Mouse (Mus musculus) kidney, adult 18-20 months (tissue): ENCODE data around the gene Ppp1r12a.

Experiments
- DNase-seq: peaks from one replicate; pipeline ENCODE4 v3.0.0; 2021

Gene Ppp1r12a

DNA sequence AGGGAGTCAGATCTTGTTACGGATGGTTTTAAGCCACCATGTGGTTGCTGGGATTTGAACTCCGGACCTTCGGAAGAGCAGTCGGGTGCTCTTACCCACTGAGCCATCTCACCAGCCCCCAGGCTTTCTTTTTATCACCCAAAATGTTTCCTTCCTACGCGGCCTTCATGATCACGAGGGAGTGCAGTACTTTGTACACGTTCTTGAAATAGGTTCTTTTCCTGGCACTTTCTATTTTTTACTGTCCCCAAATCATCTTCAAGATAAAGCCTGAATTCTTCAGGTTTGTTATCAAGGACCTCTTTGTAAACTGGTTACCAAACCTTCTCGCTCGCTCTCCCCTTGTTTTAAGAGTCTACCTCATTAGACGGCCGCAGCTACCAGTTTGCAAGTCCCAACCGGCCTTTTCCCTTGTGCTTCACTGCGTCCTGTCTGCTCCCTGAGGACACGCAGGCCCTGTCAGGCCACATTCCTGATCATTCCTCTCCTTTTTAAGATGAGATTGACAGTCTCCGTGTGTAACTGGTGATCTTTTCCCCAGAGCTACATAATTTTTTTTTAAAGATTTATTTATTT is 131.7 kb downstream of the Ppp1r12a start:
- no peak for DNase-seq

DNA sequence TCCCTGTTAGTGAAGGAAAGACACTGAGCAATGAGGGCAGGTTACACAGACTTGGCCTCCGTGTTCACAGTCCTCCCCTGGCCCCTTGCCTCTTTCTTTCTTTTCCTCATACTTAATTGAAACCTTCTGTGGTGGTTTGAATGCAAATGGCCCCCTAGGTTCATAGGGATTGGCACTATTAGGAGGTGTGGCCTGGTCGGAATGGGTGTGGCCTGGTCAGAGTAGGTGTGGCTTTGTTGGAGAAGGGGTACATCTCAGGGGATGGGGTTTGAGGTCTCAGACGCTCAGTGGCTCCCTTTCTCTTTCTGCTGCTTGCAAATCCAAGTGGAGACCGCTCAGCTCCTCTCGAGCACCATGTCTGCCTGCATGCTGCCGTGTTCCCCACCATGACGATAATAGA is 132.8 kb downstream of the Ppp1r12a start:
- DNase-seq = no peak

DNA sequence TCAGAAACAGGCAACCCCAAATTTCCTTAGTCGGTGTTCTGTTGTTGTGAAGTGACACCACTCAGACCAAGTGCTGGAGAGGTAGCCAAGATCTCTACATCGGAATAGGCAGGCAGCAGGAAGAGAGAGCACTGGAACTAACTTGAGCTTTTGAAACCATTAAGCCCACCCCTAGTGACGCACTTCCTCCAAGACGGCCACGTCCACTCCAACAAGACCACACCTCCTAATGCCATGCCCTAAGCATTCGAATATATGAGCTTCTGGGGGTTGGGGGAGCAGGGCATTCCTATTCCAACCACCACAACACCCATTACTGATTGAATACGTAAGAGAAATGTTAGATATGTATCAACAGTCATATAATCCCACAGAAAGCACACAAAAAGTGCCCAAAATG is 134.5 kb downstream of the Ppp1r12a start:
- DNase-seq = no peak

DNA sequence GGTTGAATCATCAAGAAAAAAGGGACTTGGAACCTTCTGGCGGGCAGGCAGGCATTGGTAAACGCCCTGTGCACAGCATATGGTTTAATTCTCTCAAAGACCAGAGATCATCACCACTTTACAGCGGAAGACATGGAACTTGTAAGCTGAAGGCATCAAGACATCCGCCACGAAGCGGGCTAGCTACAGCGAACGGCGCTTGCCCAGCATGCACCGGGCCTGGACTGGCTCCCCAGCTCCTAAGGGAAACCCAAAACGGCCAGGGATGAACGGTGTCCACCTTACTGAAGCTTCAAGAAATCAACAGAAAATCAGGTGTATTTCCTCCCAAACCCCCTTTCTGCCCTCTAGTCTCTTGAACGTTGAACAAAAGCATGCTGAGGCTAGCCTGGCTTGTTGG is 136.3 kb downstream of the Ppp1r12a start:
- DNase-seq = no peak

DNA sequence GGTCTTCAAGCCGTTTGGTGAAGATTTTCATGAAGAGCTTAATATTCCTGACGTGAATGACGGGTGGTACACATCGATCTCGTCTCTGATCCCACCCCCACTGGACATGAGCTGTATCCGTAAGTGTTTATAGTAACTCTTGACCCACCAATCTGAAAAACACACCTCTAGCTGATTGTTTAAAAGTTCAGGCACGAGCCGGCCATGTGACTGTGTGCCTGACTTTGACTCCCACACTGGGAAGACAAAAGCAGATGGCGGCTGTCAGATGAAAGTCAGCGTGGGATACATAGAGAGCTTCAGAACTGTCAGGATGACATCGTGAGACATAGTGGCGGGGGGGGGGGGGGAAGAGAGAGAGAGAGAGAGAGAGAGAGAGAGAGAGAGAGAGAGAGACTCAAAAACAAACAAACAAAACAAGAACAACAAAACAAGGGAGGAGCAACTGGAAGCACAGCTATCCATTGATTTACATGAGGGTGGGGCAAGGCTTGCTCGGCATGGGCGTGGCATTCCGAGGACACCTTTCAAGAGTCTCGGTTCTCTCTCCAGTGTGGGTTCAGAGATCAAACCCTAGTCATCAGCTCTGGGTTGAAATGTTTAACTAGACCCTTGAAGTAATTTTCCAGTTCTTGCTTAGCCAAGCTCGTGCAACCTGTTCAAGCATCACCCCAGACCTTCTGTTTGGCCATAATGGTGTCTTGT is 137.0 kb downstream of the Ppp1r12a start:
- no peak for DNase-seq

DNA sequence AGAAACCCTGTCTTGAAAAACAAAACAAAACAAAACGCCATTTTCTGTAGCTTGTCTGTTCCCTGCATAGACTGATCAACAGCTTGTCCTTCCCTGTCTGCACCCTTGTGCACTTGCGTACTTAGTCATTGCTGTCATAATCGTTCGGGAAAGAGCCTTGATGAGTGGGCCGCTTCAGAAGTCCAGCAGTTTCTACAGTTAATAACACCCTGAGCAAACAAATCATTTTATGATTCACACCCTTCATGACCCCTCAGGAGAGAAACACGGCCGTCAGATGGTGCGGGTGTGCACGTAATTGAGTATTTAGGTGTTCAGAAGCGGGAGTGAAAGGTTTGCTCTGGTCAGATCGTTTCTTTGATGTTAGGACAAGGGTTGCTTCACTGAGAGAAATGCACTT is 137.8 kb downstream of the Ppp1r12a start:
- no peak for DNase-seq

DNA sequence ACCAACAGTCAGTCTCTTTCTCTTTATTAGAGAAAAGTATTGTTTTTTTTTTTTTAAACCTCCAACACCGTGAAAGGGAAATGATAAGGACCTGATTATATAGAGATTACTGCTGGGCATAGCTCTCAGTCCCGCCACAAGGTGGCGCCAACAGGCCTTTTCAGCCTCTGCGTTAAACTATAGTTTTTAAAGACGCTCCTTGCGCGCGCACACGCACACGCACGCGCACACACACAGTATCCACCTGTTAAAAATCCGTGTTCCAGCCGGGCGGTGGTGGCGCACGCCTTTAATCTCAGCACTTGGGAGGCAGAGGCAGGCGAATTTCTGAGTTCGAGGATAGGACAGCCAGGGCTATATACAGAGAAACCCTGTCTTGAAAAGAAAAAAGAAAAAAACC is 138.8 kb downstream of the Ppp1r12a start:
- DNase-seq = peak; percentile 88

DNA sequence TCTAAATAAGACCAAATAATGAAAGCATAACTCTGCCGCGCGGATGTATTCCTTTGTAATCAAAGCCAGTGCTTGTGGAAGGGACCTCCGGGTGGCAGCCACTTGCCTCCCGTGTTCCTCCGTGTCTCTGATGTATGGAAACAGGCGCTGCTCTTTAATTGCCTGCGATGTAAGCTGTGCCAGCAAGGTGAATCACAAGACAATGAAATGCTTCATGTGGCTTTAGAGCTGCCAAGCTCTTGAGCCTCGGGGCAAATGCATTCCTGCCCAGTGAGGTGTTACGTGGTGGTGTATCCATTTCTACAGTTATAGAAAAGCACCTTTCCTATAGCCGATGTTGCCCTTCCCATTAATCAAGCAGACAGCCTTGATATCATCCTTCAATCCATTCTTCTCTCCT is 145.8 kb downstream of the Ppp1r12a start:
- DNase-seq = no peak

DNA sequence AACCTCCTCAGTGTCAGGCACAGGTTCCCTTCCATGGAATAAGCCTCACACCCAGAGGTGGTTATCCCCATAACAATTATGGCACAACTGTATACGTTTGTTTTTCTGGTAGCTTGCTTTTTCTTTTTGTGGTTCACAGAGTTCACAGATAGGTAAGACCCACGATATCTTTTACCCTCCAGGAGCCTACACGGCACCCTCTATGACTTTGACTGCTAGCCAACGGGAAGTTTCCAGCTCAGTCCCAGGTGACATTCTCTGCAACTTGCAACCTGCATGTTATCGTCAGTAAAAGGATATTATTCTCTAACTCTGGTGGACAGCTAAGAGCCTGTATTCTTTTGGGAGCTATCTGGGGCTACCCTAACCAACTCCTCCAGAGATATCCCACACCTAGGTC is 148.2 kb downstream of the Ppp1r12a start:
- no peak for DNase-seq

DNA sequence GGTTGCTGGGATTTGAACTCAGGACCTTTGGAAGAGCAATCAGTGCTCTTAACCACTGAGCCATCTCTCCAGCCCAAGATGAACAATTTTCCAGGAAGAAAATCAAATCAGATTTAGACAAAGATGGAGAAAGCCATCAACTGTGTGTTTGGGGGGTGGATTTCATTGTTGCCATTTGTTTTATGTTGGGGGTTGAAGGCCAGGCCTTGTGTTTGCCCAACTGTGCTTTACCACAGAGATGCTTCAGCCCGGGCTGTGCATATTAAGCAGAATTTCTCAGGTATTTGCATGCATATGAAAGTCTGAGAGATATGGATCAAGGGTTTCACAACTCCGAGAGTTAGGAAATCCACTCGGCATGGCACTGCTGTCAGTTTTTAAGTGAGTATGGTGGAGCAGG is 149.4 kb downstream of the Ppp1r12a start:
- DNase-seq = no peak

DNA sequence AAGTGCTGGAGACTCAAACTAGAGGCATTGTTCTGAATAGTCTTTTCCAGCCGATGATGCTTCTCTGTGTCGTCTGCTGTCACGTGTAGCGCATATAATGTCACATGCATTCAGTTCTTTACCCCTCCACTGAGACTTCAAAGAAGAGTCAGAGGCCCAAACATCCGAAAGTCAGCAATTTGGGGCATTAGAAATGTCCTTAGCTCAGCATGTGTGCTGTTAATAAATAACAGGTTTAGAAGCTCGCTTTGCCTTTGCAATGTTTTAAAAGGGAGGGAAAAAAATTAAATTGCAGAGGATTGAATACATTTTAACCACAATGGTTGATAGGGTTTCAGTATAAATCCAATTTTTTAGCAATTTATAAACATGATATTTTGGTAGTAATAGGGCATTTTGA is 151.9 kb downstream of the Ppp1r12a start:
- DNase-seq = no peak

DNA sequence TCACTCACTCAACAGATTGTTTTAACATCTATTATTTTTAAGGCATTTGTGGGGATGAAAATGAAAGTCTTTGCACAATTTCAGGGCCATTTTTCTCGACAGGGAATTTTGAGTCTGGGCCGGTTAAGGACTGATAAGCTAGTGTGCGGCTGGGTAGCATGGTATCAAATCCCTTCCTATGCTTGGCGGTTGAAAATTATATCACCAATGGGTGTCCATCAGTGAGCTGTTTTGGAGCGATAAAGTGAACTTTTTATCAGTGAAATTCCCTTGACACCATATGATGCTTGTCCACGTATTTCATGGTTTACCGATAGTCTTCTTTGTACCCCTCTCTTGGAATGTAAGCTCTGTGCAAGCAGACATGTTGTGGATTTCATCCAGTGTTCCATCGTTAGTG is 152.4 kb downstream of the Ppp1r12a start:
- DNase-seq = no peak

DNA sequence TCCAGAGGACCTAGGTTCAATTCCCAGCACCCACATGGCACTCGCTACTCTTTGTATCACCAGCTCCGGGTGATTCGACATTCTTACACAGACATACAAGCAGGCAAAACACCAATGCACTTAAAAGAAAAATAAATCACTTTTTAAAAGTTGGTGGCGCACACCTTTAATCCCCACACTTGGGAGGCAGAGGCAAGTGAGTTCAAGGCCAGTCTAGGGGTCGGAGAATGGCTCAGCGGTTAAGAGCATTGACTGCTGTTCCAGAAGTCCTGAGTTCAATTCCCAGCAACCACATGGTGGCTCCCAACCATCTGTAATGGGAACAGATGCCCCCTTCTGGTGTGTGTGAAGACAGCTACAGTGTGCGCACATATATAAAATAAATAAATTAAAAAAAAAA is 153.2 kb downstream of the Ppp1r12a start:
- no peak for DNase-seq

DNA sequence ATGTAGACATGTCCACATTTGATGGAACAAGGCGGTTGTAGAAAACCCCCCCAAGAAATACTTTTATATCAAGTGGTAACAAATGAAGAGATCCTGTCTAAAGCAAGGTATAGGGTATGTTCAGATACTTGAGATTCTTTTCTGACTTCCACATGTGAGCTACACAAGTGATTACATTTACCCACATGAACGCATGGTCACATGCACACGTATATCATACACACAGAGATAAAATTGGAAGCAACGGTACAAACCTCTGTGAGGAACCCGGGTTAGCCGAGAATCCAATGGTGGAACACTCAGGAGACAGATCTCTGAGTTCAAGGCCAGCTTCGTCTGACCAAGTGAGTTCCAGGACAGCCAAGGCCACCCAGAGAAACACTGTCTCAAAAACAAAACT is 166.4 kb downstream of the Ppp1r12a start:
- DNase-seq = no peak

DNA sequence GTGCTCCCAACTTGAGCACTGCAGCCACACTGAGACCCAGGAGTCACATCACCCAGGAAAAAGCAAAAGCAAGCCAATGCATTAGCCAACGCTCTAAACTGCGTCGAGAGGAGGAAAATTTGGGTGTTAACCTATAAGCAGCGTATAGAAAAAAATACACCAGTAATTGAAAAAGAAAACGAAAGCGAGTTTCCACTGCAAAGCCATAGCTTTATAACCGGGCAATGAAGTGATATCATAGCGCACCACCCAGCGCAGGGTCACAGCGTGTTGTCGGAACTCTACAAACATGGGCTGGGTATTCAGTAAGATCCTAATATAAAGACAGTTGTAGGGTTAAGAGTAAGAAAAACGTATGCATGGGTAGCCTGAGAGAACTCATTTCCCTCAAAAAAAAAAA is 167.0 kb downstream of the Ppp1r12a start:
- DNase-seq = no peak

DNA sequence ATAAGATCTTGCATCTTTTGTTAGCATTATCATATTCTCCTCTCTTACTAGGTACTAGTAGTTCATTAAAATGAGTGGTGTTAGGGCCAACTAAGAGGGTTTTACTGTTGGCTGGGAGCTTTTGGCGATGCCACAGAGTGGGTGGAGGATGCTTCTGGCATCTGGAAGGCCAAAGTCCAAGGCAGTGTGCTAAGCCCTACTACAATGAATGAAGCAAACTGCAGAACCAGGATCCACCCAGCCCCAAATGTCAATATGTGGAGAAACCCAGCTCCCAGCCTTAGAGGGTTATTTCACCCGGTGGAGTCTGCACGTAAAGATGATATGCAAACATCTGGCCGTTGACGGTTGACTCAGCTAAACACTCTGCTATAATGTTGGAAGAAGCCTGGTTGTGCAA is 167.8 kb downstream of the Ppp1r12a start:
- no peak for DNase-seq

DNA sequence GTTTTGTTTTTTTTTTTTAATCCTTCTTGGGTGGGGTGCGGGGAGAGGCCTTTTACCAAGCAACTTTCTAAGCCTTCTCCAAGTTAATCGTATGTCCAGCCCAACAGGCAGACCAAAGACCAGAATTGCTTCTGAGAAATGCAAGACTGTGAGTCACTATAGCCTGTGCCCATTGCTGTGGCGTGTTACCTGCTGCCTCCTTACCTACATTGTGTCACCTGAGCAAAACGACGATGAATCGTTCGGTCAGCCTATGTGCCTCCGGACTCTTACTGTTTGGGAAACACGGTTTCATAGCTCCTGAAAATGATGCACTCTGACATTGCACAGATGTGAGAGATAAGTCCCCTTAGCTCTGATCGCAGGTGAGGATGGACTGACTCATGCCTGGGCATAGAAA is 169.0 kb downstream of the Ppp1r12a start:
- no peak for DNase-seq

DNA sequence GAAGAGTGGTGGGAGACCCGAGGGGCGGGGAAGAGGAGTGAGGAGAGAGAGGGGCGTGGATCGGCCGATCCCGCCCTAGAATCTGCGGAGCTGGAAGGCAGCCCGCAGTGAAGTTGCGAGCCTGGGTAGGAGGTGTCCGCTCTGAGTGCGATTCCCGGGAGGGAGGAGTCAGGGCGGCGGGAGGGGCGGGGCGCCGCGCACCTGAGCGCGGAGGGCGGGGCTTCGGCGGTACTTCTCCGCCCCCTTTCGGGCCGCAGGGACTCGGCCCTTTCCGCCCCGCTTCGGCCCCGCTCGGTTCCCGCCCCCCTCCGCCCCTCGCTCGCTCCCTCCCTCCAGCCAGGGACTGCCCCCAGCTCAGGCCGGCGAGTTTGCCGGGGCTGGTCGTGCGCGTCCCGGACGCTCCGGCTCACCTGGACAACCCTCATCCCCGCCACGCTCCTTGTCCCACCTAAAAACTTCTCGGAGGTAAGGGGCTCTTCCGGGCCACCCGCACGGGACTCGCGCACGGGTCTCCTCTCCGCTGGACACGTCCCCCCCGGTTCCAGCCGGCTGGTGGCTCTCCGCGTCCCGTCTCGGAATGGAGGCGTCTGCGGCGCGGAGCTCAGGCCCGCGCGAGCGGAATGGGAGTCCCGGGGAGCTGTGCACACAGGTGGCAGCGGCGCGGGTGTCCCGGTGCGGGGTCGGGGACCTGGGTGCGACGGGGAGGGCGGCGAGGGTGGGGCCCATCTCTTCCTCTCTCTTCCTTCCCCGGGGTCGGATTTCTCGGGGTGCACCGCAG is 170.0 kb downstream of the Ppp1r12a start, which contains the start of gene Pawr:
Gene Pawr, plus strand, starts transcription at position 338 of the 778 bp plus-strand sequence.
- peak; percentile 89 for DNase-seq

DNA sequence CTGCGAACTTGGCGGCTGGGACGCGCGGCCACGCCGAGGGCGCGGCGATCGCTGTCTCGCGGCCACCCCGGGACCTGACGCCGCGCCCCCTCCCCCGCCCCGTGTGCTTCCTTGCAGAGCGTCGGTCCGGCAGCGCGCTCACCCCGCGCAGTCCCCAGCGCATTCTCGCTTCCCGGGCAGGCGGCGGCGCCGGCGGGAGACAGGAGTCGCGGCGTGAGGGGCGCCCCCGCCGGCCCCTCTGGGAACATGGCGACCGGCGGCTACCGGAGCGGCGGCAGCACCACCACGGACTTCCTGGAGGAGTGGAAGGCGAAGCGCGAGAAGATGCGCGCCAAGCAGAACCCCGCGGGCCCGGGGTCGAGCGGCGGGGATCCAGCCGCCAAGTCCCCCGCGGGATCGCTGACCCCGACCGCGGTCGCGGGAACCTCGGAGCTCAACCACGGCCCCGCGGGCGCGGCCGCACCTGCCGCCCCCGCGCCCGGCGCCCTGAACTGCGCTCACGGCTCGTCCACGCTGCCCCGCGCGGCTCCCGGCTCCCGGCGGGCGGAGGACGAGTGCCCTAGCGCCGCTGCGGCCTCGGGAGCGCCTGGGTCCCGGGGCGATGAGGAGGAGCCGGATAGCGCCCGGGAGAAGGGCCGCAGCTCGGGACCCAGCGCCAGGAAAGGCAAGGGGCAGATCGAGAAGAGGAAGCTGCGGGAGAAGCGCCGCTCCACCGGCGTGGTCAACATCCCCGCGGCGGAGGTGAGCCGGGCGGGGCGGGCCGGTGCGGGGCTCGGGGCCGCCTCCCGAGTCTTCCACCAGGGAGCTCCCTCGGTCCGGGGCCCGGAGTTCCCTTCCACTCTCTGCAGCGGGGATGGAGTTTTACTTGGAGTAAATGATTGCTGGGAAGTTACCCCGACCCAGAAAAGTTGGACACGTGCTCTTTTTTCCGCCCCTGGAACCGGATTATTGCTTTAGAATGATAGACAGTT is 170.9 kb downstream of the Ppp1r12a start:
- DNase-seq = peak; percentile 81

DNA sequence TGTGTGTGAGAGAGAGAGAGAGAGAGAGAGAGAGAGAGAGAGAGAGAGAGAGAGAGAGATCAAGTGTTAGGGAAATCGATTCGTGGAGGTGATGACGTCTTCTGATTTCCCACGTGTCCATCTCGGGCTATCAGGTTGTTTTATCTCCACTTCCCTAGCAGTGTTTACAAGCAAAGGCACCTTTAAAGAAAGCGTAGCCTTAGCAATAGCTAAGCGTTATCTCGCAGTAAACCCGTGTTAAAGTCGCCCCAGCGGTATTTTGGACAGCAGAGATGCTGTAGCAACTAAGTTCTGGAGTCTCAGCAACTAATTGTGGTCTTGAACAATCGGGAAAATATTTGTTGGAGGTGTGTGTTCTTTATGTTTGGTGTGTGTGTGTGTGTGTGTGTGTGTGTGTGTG is 171.6 kb downstream of the Ppp1r12a start:
- peak; percentile 47 for DNase-seq
